ENCODE assay signal across 8 mouse cellular contexts in genomic region chr5:137631591-137631990, GRCm38 (mm10). TPM values are rescaled to one million over a fixed set of nuclear protein-coding genes. Genes with fewer than 3 reads are reported as not detected.
DNase-seq lines count a peak whose midpoint lies in the region; ATAC-seq and TF ChIP-seq lines count a peak whose summit lies in the region.

No protein-coding gene starts in this region.

- no peak for ATAC-seq in hindbrain, embryonic 16.5 days
- ATAC-seq in midbrain, embryonic 16.5 days = no peak

- peaks cover 25% of the 10 kb centered on the region for H3K4me1 ChIP-seq in bone marrow macrophage, adult 2 months (ENCODE audit: control insufficient read depth, insufficient read depth, low read length)
- peaks cover 29% of the 10 kb centered on the region for H3K4me1 ChIP-seq in hindbrain, embryonic 16.5 days (ENCODE audit: control insufficient read depth, insufficient read depth, low read depth, low read length)
- peaks cover 23% of the 10 kb centered on the region for H3K4me1 ChIP-seq in midbrain, embryonic 16.5 days (ENCODE audit: control insufficient read depth, insufficient read depth, low read length)

- no peak for TF ChIP-seq POLR2A in bone marrow macrophage, adult 2 months (IDR thresholded peaks at IDR 0.05; ENCODE audit: borderline replicate concordance, low read depth, low read length)

- no peaks in the 10 kb centered on the region for H3K9me3 ChIP-seq in hindbrain, embryonic 16.5 days (ENCODE audit: control insufficient read depth, low read length)
- no peaks in the 10 kb centered on the region for H3K9me3 ChIP-seq in midbrain, embryonic 16.5 days (replicated peaks; ENCODE audit: control insufficient read depth, low read length, poor library complexity, severe bottlenecking)

- DNase-seq in layer of hippocampus, adult 2 months (ENCODE audit: low spot score in 2 of 2) = no peak
- DNase-seq in layer of hippocampus, postnatal 36 days = no peak
- DNase-seq in frontal cortex, postnatal 25 days (ENCODE audit: low spot score in 2 of 2) = no peak
- DNase-seq in right cerebral cortex, postnatal 10 days (ENCODE audit: low spot score in 2 of 2) = no peak
- no peak for DNase-seq in kidney, adult 8-10 months

- no peak overlapping the region for H3K9ac ChIP-seq in hindbrain, embryonic 16.5 days (ENCODE audit: low read depth, low read length)
- peak overlapping the region; percentile 45; the same call in 1 of the 2 replicates for H3K9ac ChIP-seq in midbrain, embryonic 16.5 days (ENCODE audit: low read depth, low read length)

- WGBS in hindbrain, embryonic 16.5 days = 67% methylated on average over 4 of the region's 4 CpGs
- 75% methylated on average over 4 of the region's 4 CpGs for WGBS in midbrain, embryonic 16.5 days

- peaks cover 14% of the 10 kb centered on the region for H3K36me3 ChIP-seq in hindbrain, embryonic 16.5 days (ENCODE audit: control insufficient read depth, insufficient read depth, low read length)
- H3K36me3 ChIP-seq in midbrain, embryonic 16.5 days (ENCODE audit: control insufficient read depth, insufficient read depth, low read length) = peaks cover 7% of the 10 kb centered on the region; the same call in 1 of the 2 replicates

- H3K4me2 ChIP-seq in hindbrain, embryonic 16.5 days (ENCODE audit: low read length) = peak overlapping the region; percentile 97
- H3K4me2 ChIP-seq in midbrain, embryonic 16.5 days (ENCODE audit: low read length) = no peak overlapping the region

- no peaks in the 10 kb centered on the region for H3K27me3 ChIP-seq in hindbrain, embryonic 16.5 days (replicated peaks; ENCODE audit: control insufficient read depth, insufficient read depth, low read length)
- no peaks in the 10 kb centered on the region for H3K27me3 ChIP-seq in midbrain, embryonic 16.5 days (ENCODE audit: control insufficient read depth, insufficient read depth, low read depth, low read length)

- H3K27ac ChIP-seq in layer of hippocampus, adult 2 months = peak overlapping the region; percentile 94
- peak overlapping the region; percentile 97 for H3K27ac ChIP-seq in bone marrow macrophage, adult 2 months (ENCODE audit: insufficient read depth, low read depth, low read length)
- H3K27ac ChIP-seq in hindbrain, embryonic 16.5 days (ENCODE audit: low read depth, low read length) = peak overlapping the region; percentile 34; the same call in 1 of the 2 replicates
- H3K27ac ChIP-seq in midbrain, embryonic 16.5 days (ENCODE audit: low read length) = no peak overlapping the region

- peak overlapping the region; percentile 94; the same call in 1 of the 2 replicates for H3K4me3 ChIP-seq in layer of hippocampus, adult 2 months
- peak overlapping the region; percentile 95 for H3K4me3 ChIP-seq in bone marrow macrophage, adult 2 months (ENCODE audit: insufficient read depth, low read length)
- no peak overlapping the region for H3K4me3 ChIP-seq in hindbrain, embryonic 16.5 days (ENCODE audit: low read length)
- H3K4me3 ChIP-seq in midbrain, embryonic 16.5 days (ENCODE audit: low read depth, low read length) = no peak overlapping the region

- no peak for TF ChIP-seq CTCF in layer of hippocampus, adult 2 months (conservative IDR thresholded peaks at IDR 0.05)
- no peak for TF ChIP-seq CTCF in bone marrow macrophage, adult 2 months (IDR thresholded peaks at IDR 0.05; ENCODE audit: low read depth, low read length)

RNA-seq across cellular contexts. Expression of gene Gm20605, which starts 2.6 kb away (rescaled TPM):
- 10 to 100 TPM; 15.5 to 19.7 TPM for total RNA-seq in layer of hippocampus, adult 2 months (2021)
- total RNA-seq in layer of hippocampus, postnatal 36 days (2021) = 10 to 100 TPM; 18.6 to 23.9 TPM
- polyA plus RNA-seq in bone marrow macrophage, adult 2 months (2012; ENCODE audit: insufficient read depth, insufficient read length, missing spikeins) = 37.5 and 42.1 TPM in 2 replicates
- polyA plus RNA-seq in hindbrain, embryonic 16.5 days (2015; fragmentation: Nextera tagmentation; extraction: Ambion mirVana) = 7.4 and 7.6 TPM in 2 replicates
- polyA plus RNA-seq in midbrain, embryonic 16.5 days (2015; fragmentation: Nextera tagmentation; extraction: Ambion mirVana) = 8.2 and 9.2 TPM in 2 replicates

RNA-seq across cellular contexts. Expression of gene Lrch4, which starts 2.7 kb away (rescaled TPM):
- total RNA-seq in layer of hippocampus, adult 2 months (2021) = 10 to 100 TPM; 25.4 to 28.1 TPM
- total RNA-seq in layer of hippocampus, postnatal 36 days (2021) = 10 to 100 TPM; 21.8 to 25.3 TPM
- polyA plus RNA-seq in bone marrow macrophage, adult 2 months (2012; ENCODE audit: insufficient read depth, insufficient read length, missing spikeins) = 209 and 221 TPM in 2 replicates
- polyA plus RNA-seq in hindbrain, embryonic 16.5 days (2015; fragmentation: Nextera tagmentation; extraction: Ambion mirVana) = 14.9 and 21.6 TPM in 2 replicates
- 18.8 and 19.2 TPM in 2 replicates for polyA plus RNA-seq in midbrain, embryonic 16.5 days (2015; fragmentation: Nextera tagmentation; extraction: Ambion mirVana)

RNA-seq across cellular contexts. Expression of gene Fbxo24, which starts 2.8 kb away (rescaled TPM):
- under 1 TPM in 1 of 2 experiments, not detected in 1; 0.56 TPM for total RNA-seq in layer of hippocampus, adult 2 months (2021)
- under 1 TPM; 0.18 to 0.77 TPM for total RNA-seq in layer of hippocampus, postnatal 36 days (2021)
- not detected in 2 replicates for polyA plus RNA-seq in bone marrow macrophage, adult 2 months (2012; ENCODE audit: insufficient read depth, insufficient read length, missing spikeins)
- not detected in 2 replicates for polyA plus RNA-seq in hindbrain, embryonic 16.5 days (2015; fragmentation: Nextera tagmentation; extraction: Ambion mirVana)
- polyA plus RNA-seq in midbrain, embryonic 16.5 days (2015; fragmentation: Nextera tagmentation; extraction: Ambion mirVana) = 0.11 and 0.12 TPM in 2 replicates

RNA-seq across cellular contexts. Expression of gene Sap25, which starts 9.5 kb away (rescaled TPM):
- 10 to 100 TPM in 1 of 2 experiments, 1 to 10 TPM in 1; 8.4 to 16.4 TPM for total RNA-seq in layer of hippocampus, adult 2 months (2021)
- total RNA-seq in layer of hippocampus, postnatal 36 days (2021) = 10 to 100 TPM; 10.1 to 13.3 TPM
- 107 and 128 TPM in 2 replicates for polyA plus RNA-seq in bone marrow macrophage, adult 2 months (2012; ENCODE audit: insufficient read depth, insufficient read length, missing spikeins)
- 3.4 and 6.6 TPM in 2 replicates for polyA plus RNA-seq in hindbrain, embryonic 16.5 days (2015; fragmentation: Nextera tagmentation; extraction: Ambion mirVana)
- 5.9 and 6.7 TPM in 2 replicates for polyA plus RNA-seq in midbrain, embryonic 16.5 days (2015; fragmentation: Nextera tagmentation; extraction: Ambion mirVana)

RNA-seq across cellular contexts. Expression of gene Irs3, which starts 13.9 kb away (rescaled TPM):
- total RNA-seq in layer of hippocampus, adult 2 months (2021) = under 1 TPM in 1 of 2 experiments, not detected in 1; 0.15 TPM
- total RNA-seq in layer of hippocampus, postnatal 36 days (2021) = under 1 TPM; 0.15 to 0.28 TPM
- not detected in 2 replicates for polyA plus RNA-seq in bone marrow macrophage, adult 2 months (2012; ENCODE audit: insufficient read depth, insufficient read length, missing spikeins)
- 0.11 and 0.16 TPM in 2 replicates for polyA plus RNA-seq in hindbrain, embryonic 16.5 days (2015; fragmentation: Nextera tagmentation; extraction: Ambion mirVana)
- polyA plus RNA-seq in midbrain, embryonic 16.5 days (2015; fragmentation: Nextera tagmentation; extraction: Ambion mirVana) = 0.15 and 0.16 TPM in 2 replicates

Comparison
In these comparisons a context has a peak if more than half of its experiments do, and no peak if none do; other contexts are left out.
1. H3K4me3 ChIP-seq: peak in layer of hippocampus, adult 2 months (single experiment) and bone marrow macrophage, adult 2 months (single experiment); none in hindbrain, embryonic 16.5 days (single experiment) and midbrain, embryonic 16.5 days (single experiment).